Mouse (Mus musculus) liver, embryonic 14.5 days (tissue): ENCODE measurements at regions not wholly inside any gene's neighbourhood (a gene's known extent, or its start where the extent isn't known, plus 50 kb on each side); places are given as distances from the start of the nearest gene placed in this dataset.

Experiments
- CTCF ChIP-seq: IDR thresholded peaks from 2 replicates; pipeline ENCODE4 v1.5.1; 2016; ENCODE audit warnings: antibody characterized with exemption, low read depth, control low read depth
- EP300 ChIP-seq: IDR thresholded peaks from 2 replicates; pipeline ENCODE4 v1.6.1; 2016; ENCODE audit warnings: antibody characterized with exemption, low read depth

GRCm38 (mm10) chr1:76737003-76737402 is 777.9 kb downstream of the Epha4 start:
- TF ChIP-seq EP300: no peak
- TF ChIP-seq CTCF: no peak
